Mouse (Mus musculus): ENCODE measurements at regions not wholly inside any gene's neighbourhood (a gene's known extent, or its start where the extent isn't known, plus 50 kb on each side); places are given as distances from the start of the nearest gene placed in this dataset.

DNA sequence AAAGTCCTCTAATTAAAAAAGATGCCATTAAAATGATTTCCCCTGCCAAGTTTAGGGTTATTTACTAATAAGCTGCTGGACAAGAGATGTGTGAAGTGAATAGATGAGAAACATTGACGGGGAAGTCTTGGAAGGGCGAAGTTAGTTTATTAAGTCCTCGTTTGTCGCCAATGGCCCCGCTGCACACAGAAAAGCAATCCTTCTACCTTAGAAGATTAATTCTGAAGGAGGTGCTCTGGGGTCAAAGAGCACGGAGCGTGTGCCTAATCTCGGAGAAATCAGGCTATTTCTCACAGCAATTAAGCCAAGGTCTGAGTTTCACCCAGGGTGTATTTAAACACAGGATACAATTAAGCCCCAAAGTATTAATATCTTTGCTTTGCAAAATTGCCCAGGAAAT is 189.8 kb upstream of the Adgrl2 start:
- Histone ChIP-seq H3K27me3 (0 out of 2 replicates have a peak, but pooled peaks cover 3% of the 10 kb centered on the region), H3K36me3 (no peaks in the 10 kb centered on the region), H3K27ac (no peak overlapping the region), H3K4me2 (replicated peaks) (peak overlapping the region; percentile 32; the same call in 1 of the 2 replicates), H3K4me3 (no peak overlapping the region), H3K4me1 (peaks cover 9% of the 10 kb centered on the region), H3K9me3 (no peaks in the 10 kb centered on the region), H3K9ac (no peak overlapping the region)
- no peak for ATAC-seq (ENCODE audit: low FRiP score, low read depth)
- 13% methylated on average over 8 of the region's 8 CpGs for WGBS

DNA sequence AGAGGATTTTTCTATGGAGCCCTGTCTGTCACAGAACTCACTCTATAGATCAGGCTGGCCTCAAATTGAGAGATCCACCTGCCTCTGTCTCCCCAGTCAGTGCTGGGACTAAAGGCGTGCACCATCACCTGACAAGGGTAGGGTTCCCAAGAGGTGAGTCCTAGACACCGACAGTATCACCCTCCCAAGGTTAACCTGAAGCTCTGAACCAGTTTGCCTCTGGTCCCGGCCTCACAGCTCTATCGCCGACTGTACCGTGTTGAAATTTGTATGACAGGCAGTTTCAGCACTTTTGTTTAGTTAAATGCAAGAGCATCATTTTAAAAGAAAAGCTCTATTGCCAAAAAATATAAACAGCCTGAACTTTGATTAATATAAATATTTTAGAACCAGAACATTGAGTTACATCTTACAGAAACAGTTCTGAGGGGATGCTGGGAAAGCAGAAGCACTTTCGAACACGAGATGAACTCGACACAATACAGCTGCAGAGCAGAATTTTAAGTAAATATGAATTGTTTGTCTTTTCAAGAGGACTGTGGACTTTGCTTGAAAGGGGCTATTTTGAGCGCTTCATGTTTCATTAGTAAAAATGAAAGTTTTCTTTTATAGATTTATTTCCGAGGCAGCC is 189.2 kb upstream of the Adgrl2 start:
- WGBS: 71% methylated on average over 11 of the region's 11 CpGs
- no peak overlapping the region for H3K9ac ChIP-seq
- 0 out of 2 replicates have a peak, but pooled peaks cover 3% of the 10 kb centered on the region for H3K27me3 ChIP-seq
- H3K27ac ChIP-seq: no peak overlapping the region
- no peaks in the 10 kb centered on the region for H3K36me3 ChIP-seq
- H3K9me3 ChIP-seq: no peaks in the 10 kb centered on the region
- no peak for ATAC-seq (ENCODE audit: low FRiP score, low read depth)
- H3K4me3 ChIP-seq: no peak overlapping the region
- peaks cover 9% of the 10 kb centered on the region for H3K4me1 ChIP-seq
- H3K4me2 ChIP-seq (replicated peaks): no peak overlapping the region

- Histone ChIP-seq H3K4me1 (peaks cover 4% of the 10 kb centered on the region), H3K36me3 (no peaks in the 10 kb centered on the region), H3K4me3 (no peak overlapping the region), H3K27ac (no peak overlapping the region), H3K27me3 (0 out of 2 replicates have a peak, but pooled peaks cover 3% of the 10 kb centered on the region), H3K9ac (no peak overlapping the region), H3K4me2 (replicated peaks) (no peak overlapping the region), H3K9me3 (no peaks in the 10 kb centered on the region)
- ATAC-seq (ENCODE audit: low FRiP score, low read depth): no peak
- 87% methylated on average over 3 of the region's 3 CpGs for WGBS
These were observed 188.5 kb upstream of the Adgrl2 start for GRCm38 (mm10) chr3:149178891-149179290.

DNA sequence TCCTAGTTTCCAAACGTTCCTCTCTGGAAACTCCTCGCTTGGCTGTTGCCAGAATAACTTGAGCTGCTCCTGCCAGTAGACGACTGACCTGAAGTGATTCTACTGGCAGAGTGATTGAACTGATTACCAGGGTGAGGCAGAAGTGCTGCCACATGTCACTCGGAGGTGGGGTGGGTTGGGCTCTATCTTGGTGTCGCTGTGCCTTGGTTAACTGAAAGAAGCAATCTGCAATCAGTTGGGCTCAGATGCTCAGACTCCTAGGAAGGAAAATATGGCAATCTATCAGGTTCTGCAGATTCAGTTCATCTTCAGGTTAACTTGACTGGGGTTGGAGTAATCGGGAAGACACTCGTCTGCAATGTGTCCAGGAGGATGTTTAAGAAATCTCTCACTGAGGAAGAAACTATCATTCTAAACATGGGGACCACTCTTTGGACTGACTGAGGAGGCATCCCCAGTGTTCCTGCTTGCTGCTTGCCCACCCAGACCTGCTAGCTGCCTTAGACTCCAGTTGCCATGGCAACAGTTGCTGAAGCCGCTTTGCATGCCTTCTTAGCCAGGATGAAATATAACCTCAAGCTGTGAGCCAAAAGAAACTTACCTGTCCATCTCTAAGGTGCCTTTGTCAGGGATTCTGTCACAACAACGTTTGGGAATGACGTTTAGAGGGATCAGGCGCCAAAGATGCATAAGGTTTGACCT is 184.5 kb upstream of the Adgrl2 start:
- H3K4me2 ChIP-seq (replicated peaks): no peak overlapping the region
- no peaks in the 10 kb centered on the region for H3K36me3 ChIP-seq
- WGBS: 71% methylated on average over 11 of the region's 11 CpGs
- H3K27ac ChIP-seq: no peak overlapping the region
- no peak for ATAC-seq (ENCODE audit: low FRiP score, low read depth)
- no peaks in the 10 kb centered on the region for H3K27me3 ChIP-seq
- peaks cover 5% of the 10 kb centered on the region; the same call in 1 of the 2 replicates for H3K4me1 ChIP-seq
- H3K4me3 ChIP-seq: no peak overlapping the region
- no peaks in the 10 kb centered on the region for H3K9me3 ChIP-seq
- no peak overlapping the region for H3K9ac ChIP-seq

DNA sequence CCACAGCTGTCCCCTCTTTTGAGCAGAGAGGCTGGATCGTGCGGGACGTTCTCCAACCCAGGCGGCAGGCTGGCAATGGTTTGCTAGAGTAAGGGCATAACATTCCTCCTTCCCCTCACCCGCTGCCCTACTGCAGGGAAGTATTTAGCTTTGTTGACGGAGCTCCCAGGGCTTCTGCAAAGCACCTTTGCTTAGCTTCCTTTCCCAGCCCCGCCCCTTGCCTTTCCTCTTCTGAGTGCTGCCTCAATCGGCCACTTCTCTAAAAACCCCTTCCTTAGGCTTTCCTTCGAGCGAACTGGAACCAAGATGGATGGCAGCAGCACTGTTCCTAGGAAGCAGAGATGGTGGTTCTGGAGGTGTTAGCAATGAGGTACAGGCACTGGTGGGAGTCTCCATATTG is 183.2 kb upstream of the Adgrl2 start:
- peaks cover 5% of the 10 kb centered on the region; the same call in 1 of the 2 replicates for H3K4me1 ChIP-seq
- H3K9ac ChIP-seq: no peak overlapping the region
- no peaks in the 10 kb centered on the region for H3K9me3 ChIP-seq
- no peak overlapping the region for H3K27ac ChIP-seq
- no peak overlapping the region; the same call in 1 of the 2 replicates for H3K4me3 ChIP-seq
- WGBS: 28% methylated on average over 10 of the region's 10 CpGs
- H3K27me3 ChIP-seq: no peaks in the 10 kb centered on the region
- no peaks in the 10 kb centered on the region for H3K36me3 ChIP-seq
- no peak for ATAC-seq (ENCODE audit: low FRiP score, low read depth)
- peak overlapping the region; percentile 39 for H3K4me2 ChIP-seq (replicated peaks)

- Histone ChIP-seq H3K4me1 (peaks cover 5% of the 10 kb centered on the region; the same call in 1 of the 2 replicates), H3K27me3 (no peaks in the 10 kb centered on the region), H3K9me3 (no peaks in the 10 kb centered on the region), H3K9ac (no peak overlapping the region), H3K27ac (no peak overlapping the region), H3K4me2 (replicated peaks) (no peak overlapping the region), H3K36me3 (no peaks in the 10 kb centered on the region), H3K4me3 (no peak overlapping the region)
- no peak for ATAC-seq (ENCODE audit: low FRiP score, low read depth)
- 75% methylated on average over 4 of the region's 4 CpGs for WGBS
These were observed 181.4 kb upstream of the Adgrl2 start for GRCm38 (mm10) chr3:149171766-149172165.

DNA sequence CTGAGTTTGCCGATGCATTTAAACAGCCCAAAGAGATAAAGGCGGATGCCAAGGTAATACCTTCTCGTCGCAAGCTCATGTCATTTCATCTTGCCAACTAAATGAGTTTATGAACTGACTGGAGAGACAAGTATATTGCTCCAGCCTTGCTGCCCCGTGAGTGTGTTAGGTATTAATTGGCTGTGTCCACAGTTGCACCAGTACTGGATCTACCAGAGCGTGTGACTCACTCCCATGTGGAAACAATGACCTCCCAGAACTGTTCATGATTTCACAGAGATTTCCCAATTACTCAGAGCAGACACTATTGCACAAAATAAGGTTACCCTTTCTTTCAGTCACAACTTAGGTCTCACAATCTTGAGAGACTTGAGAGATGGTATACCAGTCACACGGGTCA is 179.8 kb upstream of the Adgrl2 start:
- Histone ChIP-seq H3K36me3 (no peaks in the 10 kb centered on the region), H3K9ac (no peak overlapping the region), H3K4me2 (replicated peaks) (no peak overlapping the region), H3K4me1 (peaks cover 5% of the 10 kb centered on the region; the same call in 1 of the 2 replicates), H3K27ac (no peak overlapping the region), H3K27me3 (no peaks in the 10 kb centered on the region), H3K9me3 (no peaks in the 10 kb centered on the region), H3K4me3 (no peak overlapping the region)
- no peak for ATAC-seq (ENCODE audit: low FRiP score, low read depth)
- 82% methylated on average over 7 of the region's 7 CpGs for WGBS

DNA sequence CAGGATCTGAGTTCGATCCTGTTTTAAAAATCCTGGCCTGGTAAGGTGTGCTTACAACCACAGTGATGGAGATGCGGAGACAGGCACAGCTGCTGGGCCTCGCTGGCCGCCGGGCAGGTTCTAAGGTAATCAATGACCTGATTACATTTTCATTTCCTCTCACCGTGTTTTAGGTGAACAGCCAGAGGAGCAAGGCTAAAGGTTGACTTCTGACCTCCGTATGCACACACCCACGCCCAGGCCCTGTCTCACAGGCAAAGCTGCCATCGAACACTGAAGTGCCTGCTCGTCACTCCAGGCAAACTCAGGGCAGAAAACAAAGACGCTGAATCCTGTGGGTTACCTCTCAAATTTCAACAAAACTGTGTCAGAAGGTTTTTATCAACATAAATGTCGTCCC is 179.1 kb upstream of the Adgrl2 start:
- H3K36me3 ChIP-seq: no peaks in the 10 kb centered on the region
- H3K4me1 ChIP-seq: peaks cover 5% of the 10 kb centered on the region; the same call in 1 of the 2 replicates
- H3K27me3 ChIP-seq: no peaks in the 10 kb centered on the region
- no peaks in the 10 kb centered on the region for H3K9me3 ChIP-seq
- no peak overlapping the region for H3K27ac ChIP-seq
- WGBS: 63% methylated on average over 12 of the region's 12 CpGs
- no peak overlapping the region for H3K4me3 ChIP-seq
- no peak overlapping the region for H3K4me2 ChIP-seq (replicated peaks)
- H3K9ac ChIP-seq: no peak overlapping the region
- ATAC-seq (ENCODE audit: low FRiP score, low read depth): no peak

- Histone ChIP-seq H3K4me3 (no peak overlapping the region), H3K36me3 (no peaks in the 10 kb centered on the region), H3K4me2 (replicated peaks) (no peak overlapping the region), H3K9ac (no peak overlapping the region), H3K27me3 (no peaks in the 10 kb centered on the region), H3K27ac (no peak overlapping the region), H3K9me3 (no peaks in the 10 kb centered on the region), H3K4me1 (no peaks in the 10 kb centered on the region)
- 72% methylated on average over 3 of the region's 3 CpGs for WGBS
- ATAC-seq (ENCODE audit: low FRiP score, low read depth): no peak
These were observed 177.6 kb upstream of the Adgrl2 start for GRCm38 (mm10) chr3:149167997-149168396.

DNA sequence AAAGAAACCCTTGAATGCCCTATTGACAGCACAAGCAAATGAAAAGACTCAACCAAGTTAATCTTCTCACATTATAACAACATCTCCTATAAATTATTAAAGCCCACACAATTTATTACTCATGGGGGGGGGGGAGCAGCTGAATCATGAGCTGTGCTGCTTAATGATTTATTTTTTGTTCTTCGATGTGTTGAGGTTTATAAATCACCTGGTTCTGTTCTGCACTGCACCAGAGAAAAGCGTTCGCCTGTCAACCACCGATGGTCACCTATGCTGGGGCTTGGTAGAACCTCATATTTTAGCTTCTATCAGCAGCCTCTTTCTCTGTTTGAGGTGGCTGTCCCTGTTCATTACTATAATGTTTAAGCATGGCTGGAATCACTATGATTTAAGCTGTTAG is 174.4 kb upstream of the Adgrl2 start:
- H3K9ac ChIP-seq: no peak overlapping the region
- no peaks in the 10 kb centered on the region for H3K4me1 ChIP-seq
- ATAC-seq (ENCODE audit: low FRiP score, low read depth): no peak
- H3K27ac ChIP-seq: no peak overlapping the region
- no peaks in the 10 kb centered on the region for H3K36me3 ChIP-seq
- no peak overlapping the region for H3K4me2 ChIP-seq (replicated peaks)
- H3K27me3 ChIP-seq: no peaks in the 10 kb centered on the region
- WGBS: 90% methylated on average over 4 of the region's 4 CpGs
- H3K9me3 ChIP-seq: no peaks in the 10 kb centered on the region
- no peak overlapping the region for H3K4me3 ChIP-seq

DNA sequence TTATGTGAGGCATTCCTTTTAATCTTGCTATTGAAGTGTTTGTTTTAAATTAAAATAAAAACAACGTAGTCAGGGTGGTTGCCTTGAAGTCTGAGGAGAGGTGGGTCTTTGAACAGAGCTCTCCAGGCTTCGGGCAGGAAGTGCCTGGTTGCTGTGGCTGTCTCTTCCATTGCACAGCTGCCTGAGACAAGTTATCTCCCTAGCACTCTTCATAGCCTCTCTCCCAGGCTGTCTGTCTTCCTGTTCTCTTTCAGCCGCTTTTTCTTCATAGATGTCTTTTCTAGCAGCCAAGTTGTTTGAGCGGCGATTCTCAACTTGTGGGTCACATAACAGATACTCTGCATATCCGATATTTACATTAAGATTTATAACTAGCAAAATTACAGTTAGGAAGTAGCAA is 173.2 kb upstream of the Adgrl2 start:
- Histone ChIP-seq H3K4me2 (replicated peaks) (no peak overlapping the region), H3K4me1 (no peaks in the 10 kb centered on the region), H3K27ac (no peak overlapping the region), H3K27me3 (no peaks in the 10 kb centered on the region), H3K9ac (no peak overlapping the region), H3K4me3 (no peak overlapping the region), H3K36me3 (no peaks in the 10 kb centered on the region), H3K9me3 (no peaks in the 10 kb centered on the region)
- ATAC-seq (ENCODE audit: low FRiP score, low read depth): no peak
- 72% methylated on average over 6 of the region's 6 CpGs for WGBS

- H3K4me2 ChIP-seq (replicated peaks): no peak overlapping the region
These were observed 170.5 kb upstream of the Adgrl2 start for GRCm38 (mm10) chr3:149160833-149161232.

More at GRCm38 (mm10) chr3:149160833-149161232, 170.5 kb upstream of the Adgrl2 start:
- no peak for ATAC-seq (ENCODE audit: low FRiP score, low read depth)
- Histone ChIP-seq H3K27ac (no peak overlapping the region), H3K9ac (no peak overlapping the region), H3K4me3 (no peak overlapping the region), H3K36me3 (no peaks in the 10 kb centered on the region), H3K27me3 (no peaks in the 10 kb centered on the region), H3K9me3 (no peaks in the 10 kb centered on the region), H3K4me1 (no peaks in the 10 kb centered on the region)
- WGBS: 82% methylated on average over 11 of the region's 11 CpGs

Measured in limb, embryonic 13.5 days (tissue).